Mouse (Mus musculus) small intestine, adult 2 months (tissue): ENCODE measurements around the gene Stk35.

Experiments
- CTCF ChIP-seq: fragments of 200-500 bp; IDR thresholded peaks from 2 replicates; pipeline ENCODE4 v1.5.1; 2012; ENCODE audit warnings: low read depth, mild to moderate bottlenecking, control low read depth, inconsistent platforms, low read length, moderate library complexity, mixed read lengths; ENCODE audit not compliant: insufficient replicate concordance, insufficient read length; ENCODE audit errors: extremely low read depth
- POLR2A ChIP-seq: fragments of 200-500 bp; IDR thresholded peaks from 2 replicates; pipeline ENCODE4 v1.6.1; 2012; ENCODE audit warnings: low read depth, mild to moderate bottlenecking, control low read depth, inconsistent platforms, low read length, moderate library complexity

GRCm38 (mm10) chr2:129838321-129838720 lies 38.0 kb downstream of the Stk35 start:
- TF ChIP-seq CTCF = no peak
- no peak for TF ChIP-seq POLR2A
